Mouse (Mus musculus): ENCODE data around the gene Jaml. TPM values are rescaled to one million over a fixed set of nuclear protein-coding genes. Genes with fewer than 3 reads are reported as not detected.
"Not testable (repeated sequence)": the region's sequence is repeated elsewhere in the genome, so short reads cannot be mapped to it uniquely, and the experiment has no call there.

The Jaml gene
- polyA plus RNA-seq (2015; fragmentation: Nextera tagmentation; extraction: Ambion mirVana): 0.41 and 0.87 TPM in 2 replicates

DNA sequence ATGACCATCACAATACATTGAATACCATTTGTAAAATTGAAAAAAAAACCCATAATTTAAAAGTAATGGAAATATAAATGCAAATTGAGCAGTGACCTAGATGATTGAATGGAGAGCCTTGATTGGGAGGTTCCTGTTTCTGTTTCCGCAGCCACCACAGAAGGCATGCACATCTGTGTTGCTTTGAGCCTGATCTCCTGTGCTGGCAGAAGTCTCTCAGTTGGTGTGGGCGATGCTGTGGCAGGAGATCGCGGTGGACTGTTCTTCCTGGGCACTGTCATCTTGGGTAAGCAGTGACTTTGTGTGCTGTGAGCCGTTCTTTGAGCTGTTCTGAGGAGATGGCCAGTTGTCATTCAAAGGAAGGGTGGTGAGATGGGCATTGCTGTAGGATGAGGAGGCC is at the start of gene Jaml:
Gene Jaml (plus strand): TSS at position 173 of the 400 bp plus-strand sequence.
- Histone ChIP-seq H3K4me2 (ENCODE audit: low read depth, low read length) (no peak within 1 kb of the TSS), H3K27ac (ENCODE audit: low read length) (no peak within 1 kb of the TSS), H3K4me1 (ENCODE audit: control insufficient read depth, insufficient read depth, low read length) (no peaks in the 10 kb centered on the region), H3K27me3 (ENCODE audit: control insufficient read depth, insufficient read depth, low read length) (peaks cover 3% of the 10 kb centered on the region; the same call in 1 of the 2 replicates), H3K9ac (ENCODE audit: low read length) (no peak within 1 kb of the TSS), H3K9me3 (replicated peaks; ENCODE audit: control insufficient read depth, low read length) (no peaks in the 10 kb centered on the region), H3K36me3 (ENCODE audit: control insufficient read depth, insufficient read depth) (no peaks in the 10 kb centered on the region), H3K4me3 (ENCODE audit: low read length) (no peak within 1 kb of the TSS)
- no peak for ATAC-seq (replicated peaks; ENCODE audit: extremely low read depth, insufficient read depth, low FRiP score)
- 77% methylated on average over 5 of the region's 5 CpGs for WGBS

DNA sequence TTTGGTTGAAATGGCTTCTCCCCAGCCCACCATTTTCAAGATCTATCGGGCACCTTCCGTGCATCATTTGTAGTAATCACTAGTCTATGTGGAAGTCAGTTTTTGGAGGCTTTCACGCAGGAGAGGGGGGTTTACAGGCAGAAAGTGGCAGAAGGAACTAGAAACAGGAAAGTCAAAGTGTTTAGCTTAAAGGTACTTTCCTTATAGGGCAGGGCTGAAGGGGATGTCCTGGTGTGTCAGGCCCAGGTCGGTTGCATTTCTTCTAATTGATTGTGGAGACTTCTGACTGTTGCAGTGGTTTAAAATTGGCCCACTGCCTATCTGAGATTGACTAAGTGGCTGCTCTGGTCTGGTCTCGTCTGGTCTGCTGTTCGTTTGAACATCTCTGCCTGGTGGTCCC is 48.6 kb upstream of the Jaml start:
- Histone ChIP-seq H3K9me3 (replicated peaks; ENCODE audit: control insufficient read depth, low read length) (no peaks in the 10 kb centered on the region), H3K9ac (ENCODE audit: low read length) (no peak overlapping the region), H3K4me3 (ENCODE audit: low read length) (no peak overlapping the region), H3K27me3 (ENCODE audit: control insufficient read depth, insufficient read depth, low read length) (peaks cover 12% of the 10 kb centered on the region; the same call in 1 of the 2 replicates), H3K27ac (ENCODE audit: low read length) (no peak overlapping the region), H3K4me2 (ENCODE audit: low read depth, low read length) (no peak overlapping the region), H3K4me1 (ENCODE audit: control insufficient read depth, insufficient read depth, low read length) (no peaks in the 10 kb centered on the region), H3K36me3 (ENCODE audit: control insufficient read depth, insufficient read depth) (no peaks in the 10 kb centered on the region)
- ATAC-seq (replicated peaks; ENCODE audit: extremely low read depth, insufficient read depth, low FRiP score): no peak
- WGBS: 48% methylated on average over 6 of the region's 6 CpGs

DNA sequence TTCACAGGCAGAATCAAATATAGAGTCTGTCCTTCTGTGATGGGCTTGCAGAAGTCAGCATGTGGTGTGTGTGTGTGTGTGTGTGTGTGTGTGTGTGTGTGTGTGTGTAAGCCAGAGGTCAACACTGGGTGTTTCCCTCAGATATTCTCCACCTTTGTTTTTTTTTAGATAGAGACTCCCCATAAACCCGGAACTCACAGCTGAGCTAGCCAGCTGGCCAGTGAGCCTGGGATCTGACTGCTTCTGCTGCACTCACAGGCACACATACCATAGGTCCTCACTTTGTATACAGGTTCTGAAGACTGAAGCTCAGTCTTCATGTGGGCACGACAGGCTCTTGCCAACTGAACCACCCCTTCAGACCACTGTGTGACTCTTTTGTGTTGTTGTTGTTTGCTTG is 46.7 kb upstream of the Jaml start:
- no peak for ATAC-seq (replicated peaks; ENCODE audit: extremely low read depth, insufficient read depth, low FRiP score)
- H3K4me2 ChIP-seq (ENCODE audit: low read depth, low read length): no peak overlapping the region
- no peak overlapping the region for H3K27ac ChIP-seq (ENCODE audit: low read length)
- 44% methylated on average over 2 of the region's 2 CpGs for WGBS
- no peaks in the 10 kb centered on the region for H3K36me3 ChIP-seq (ENCODE audit: control insufficient read depth, insufficient read depth)
- no peak overlapping the region for H3K4me3 ChIP-seq (ENCODE audit: low read length)
- H3K9me3 ChIP-seq (replicated peaks; ENCODE audit: control insufficient read depth, low read length): no peaks in the 10 kb centered on the region
- H3K9ac ChIP-seq (ENCODE audit: low read length): no peak overlapping the region
- peaks cover 12% of the 10 kb centered on the region; the same call in 1 of the 2 replicates for H3K27me3 ChIP-seq (ENCODE audit: control insufficient read depth, insufficient read depth, low read length)
- H3K4me1 ChIP-seq (ENCODE audit: control insufficient read depth, insufficient read depth, low read length): no peaks in the 10 kb centered on the region

DNA sequence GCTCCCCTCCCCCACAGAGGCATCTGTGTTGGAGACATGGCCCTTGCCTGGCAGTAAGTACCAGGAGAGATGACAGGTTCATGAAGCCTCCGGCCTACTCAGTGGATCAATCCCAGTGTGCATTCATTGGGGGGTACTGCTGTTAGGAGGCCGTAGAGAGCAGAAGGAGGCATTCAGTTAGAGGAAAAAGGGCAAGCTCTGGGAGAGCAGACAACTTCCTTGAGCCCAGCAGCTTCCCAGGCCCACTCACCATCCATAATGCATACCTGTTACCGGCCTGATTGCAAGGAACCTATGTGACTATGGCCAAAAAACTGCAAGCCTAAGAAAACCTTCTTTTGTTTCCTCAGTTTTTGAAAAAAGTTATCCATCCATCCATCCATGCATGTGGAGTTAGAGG is 44.5 kb upstream of the Jaml start:
- Histone ChIP-seq H3K36me3 (ENCODE audit: control insufficient read depth, insufficient read depth) (no peaks in the 10 kb centered on the region), H3K27ac (ENCODE audit: low read length) (no peak overlapping the region), H3K4me1 (ENCODE audit: control insufficient read depth, insufficient read depth, low read length) (no peaks in the 10 kb centered on the region), H3K4me2 (ENCODE audit: low read depth, low read length) (no peak overlapping the region), H3K9ac (ENCODE audit: low read length) (no peak overlapping the region), H3K9me3 (replicated peaks; ENCODE audit: control insufficient read depth, low read length) (no peaks in the 10 kb centered on the region), H3K27me3 (ENCODE audit: control insufficient read depth, insufficient read depth, low read length) (peaks cover 20% of the 10 kb centered on the region), H3K4me3 (ENCODE audit: low read length) (no peak overlapping the region)
- ATAC-seq (replicated peaks; ENCODE audit: extremely low read depth, insufficient read depth, low FRiP score): no peak
- WGBS: 73% methylated on average over 3 of the region's 3 CpGs

DNA sequence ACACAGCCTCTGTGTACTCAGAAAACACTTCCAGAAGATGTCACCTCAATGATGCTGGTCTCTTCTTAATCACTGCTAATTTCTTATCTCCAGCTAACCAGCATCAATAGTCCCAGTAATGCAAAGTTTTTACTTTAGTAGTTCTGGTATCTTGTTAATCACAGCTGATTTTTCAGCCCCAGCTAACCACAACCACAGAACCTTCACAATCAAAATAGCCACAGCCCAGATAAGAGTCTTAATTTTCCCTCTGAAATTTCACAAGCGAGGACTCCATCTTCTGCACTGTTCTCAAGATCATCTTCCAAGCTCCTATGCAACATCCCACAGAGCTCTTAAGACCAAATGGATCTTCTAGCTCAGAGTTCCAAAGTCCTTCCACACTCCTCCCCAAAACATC is 41.2 kb upstream of the Jaml start:
- H3K4me1 ChIP-seq (ENCODE audit: control insufficient read depth, insufficient read depth, low read length); H3K9me3 ChIP-seq (replicated peaks; ENCODE audit: control insufficient read depth, low read length); H3K36me3 ChIP-seq (ENCODE audit: control insufficient read depth, insufficient read depth); H3K4me3 ChIP-seq (ENCODE audit: low read length); H3K9ac ChIP-seq (ENCODE audit: low read length); H3K27ac ChIP-seq (ENCODE audit: low read length); ATAC-seq (replicated peaks; ENCODE audit: extremely low read depth, insufficient read depth, low FRiP score); H3K4me2 ChIP-seq (ENCODE audit: low read depth, low read length): not testable (repeated sequence)
- 80% methylated on average over 1 of the region's 1 CpGs for WGBS
- H3K27me3 ChIP-seq (ENCODE audit: control insufficient read depth, insufficient read depth, low read length): peaks cover 37% of the 10 kb centered on the region

DNA sequence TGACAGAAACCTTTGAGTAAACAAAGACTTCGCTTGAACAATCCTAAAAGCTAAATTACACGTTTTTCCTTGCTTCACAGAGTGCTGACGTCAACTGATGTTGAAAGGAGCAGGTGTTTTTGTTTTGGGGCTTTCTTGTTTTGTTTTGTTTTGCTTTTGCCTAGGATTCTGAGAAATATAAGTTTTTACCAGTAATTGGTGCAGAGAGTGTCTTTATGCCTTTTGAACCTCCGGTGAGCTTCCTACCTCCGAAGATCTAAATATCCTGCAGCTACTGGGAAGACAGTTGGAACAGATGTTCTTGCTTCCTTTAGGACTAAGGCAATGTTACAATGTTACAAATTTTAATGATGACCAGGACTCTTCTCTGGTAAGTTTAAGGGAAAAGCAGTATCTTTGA is 39.5 kb upstream of the Jaml start, which contains the start of gene Mpzl2:
Gene Mpzl2 (plus strand): TSS at position 301 of the 400 bp plus-strand sequence.
- H3K4me3 ChIP-seq (ENCODE audit: low read length): peak within 1 kb of the TSS; percentile 10; the same call in 1 of the 2 replicates
- no peak within 1 kb of the TSS for H3K9ac ChIP-seq (ENCODE audit: low read length)

DNA sequence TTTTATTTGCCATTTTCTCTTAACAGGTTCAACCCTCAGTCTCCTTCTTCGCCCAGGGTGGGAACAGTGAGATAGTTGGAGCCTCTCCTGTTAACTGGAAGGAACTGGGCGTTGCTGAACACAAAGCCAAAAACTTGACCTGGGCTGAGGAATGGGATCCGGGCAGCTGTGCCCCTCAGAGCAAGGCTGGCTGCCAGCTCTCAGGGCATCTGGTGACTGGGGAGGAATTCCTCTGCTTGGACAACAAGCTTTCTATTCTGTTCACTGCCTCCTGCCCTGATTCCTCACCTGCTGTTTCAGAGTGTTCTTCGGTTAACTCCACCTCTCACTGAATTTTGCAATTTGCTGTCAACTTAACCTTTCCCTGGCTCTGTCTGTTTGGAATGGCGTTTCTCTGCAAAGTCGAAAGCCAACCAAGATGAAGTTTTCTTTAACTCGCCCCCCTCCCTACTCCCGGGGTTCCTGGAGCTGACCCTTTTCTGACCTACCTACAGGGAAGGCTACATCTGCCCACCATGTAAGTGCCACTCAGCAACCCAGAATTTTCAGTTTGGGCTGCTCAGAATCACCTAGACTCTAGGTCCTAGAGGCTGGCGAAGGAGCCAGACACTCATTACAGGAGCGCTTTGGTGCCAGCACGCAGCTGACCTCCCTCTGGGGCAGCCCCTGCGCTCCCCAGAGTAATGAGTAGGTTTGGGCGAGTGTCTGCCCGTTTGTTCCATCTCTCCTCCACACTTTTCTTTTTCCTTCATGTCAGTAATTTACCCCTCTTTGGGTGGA is 38.7 kb upstream of the Jaml start:
- H3K27me3 ChIP-seq (ENCODE audit: control insufficient read depth, insufficient read depth, low read length): peaks cover 48% of the 10 kb centered on the region
- no peak for ATAC-seq (replicated peaks; ENCODE audit: extremely low read depth, insufficient read depth, low FRiP score)
- peak overlapping the region; percentile 10; the same call in 1 of the 2 replicates for H3K4me3 ChIP-seq (ENCODE audit: low read length)

More for the DNA sequence above, 39.5 kb upstream of the Jaml start, which contains the start of gene Mpzl2:
- H3K9me3 ChIP-seq (replicated peaks; ENCODE audit: control insufficient read depth, low read length): no peaks in the 10 kb centered on the region
- H3K27me3 ChIP-seq (ENCODE audit: control insufficient read depth, insufficient read depth, low read length): peaks cover 47% of the 10 kb centered on the region
- ATAC-seq (replicated peaks; ENCODE audit: extremely low read depth, insufficient read depth, low FRiP score): no peak
- H3K4me1 ChIP-seq (ENCODE audit: control insufficient read depth, insufficient read depth, low read length): peaks cover 10% of the 10 kb centered on the region
- WGBS: 54% methylated on average over 5 of the region's 5 CpGs
- peak within 1 kb of the TSS; percentile 27; the same call in 1 of the 2 replicates for H3K4me2 ChIP-seq (ENCODE audit: low read depth, low read length)
- no peaks in the 10 kb centered on the region for H3K36me3 ChIP-seq (ENCODE audit: control insufficient read depth, insufficient read depth)
- H3K27ac ChIP-seq (ENCODE audit: low read length): peak within 1 kb of the TSS; percentile 29; the same call in 1 of the 2 replicates

DNA sequence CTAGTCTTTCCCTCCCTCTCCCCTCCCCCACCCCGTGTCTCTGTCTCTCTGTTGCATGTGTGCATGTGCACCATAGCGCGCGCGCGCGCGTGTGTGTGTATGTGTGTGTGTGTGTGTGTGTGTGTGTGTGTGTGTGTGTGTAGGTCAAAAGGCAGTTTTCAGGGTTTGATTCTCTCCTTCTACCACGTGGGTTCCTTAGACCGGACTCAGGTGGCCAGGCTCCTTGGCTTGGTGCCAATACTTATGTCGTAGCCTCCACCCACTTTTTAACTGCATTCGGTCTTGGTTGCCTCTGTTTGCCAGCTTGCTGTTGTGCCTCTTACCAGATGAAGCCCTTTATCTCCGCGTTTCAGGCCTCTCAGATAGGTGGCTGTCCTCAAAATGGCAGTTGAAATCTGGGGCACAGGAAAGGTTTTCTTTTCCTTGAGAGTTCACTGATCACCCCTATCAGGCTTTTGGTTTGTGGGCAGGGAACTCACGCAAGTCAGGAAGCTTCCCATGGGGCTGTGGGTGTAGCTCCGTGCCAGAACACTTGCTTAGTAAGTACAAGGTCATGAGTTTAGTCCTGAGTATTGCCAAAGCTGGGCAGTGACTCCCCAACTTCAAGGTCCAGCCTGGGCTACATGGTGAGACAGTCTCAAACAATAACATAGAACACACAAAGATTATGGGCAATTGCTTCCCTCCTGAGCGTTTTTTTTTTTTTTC is 37.7 kb upstream of the Jaml start:
- no peaks in the 10 kb centered on the region for H3K9me3 ChIP-seq (replicated peaks; ENCODE audit: control insufficient read depth, low read length)
- no peak overlapping the region for H3K9ac ChIP-seq (ENCODE audit: low read length)
- H3K27me3 ChIP-seq (ENCODE audit: control insufficient read depth, insufficient read depth, low read length): peaks cover 48% of the 10 kb centered on the region
- H3K4me2 ChIP-seq (ENCODE audit: low read depth, low read length): peak overlapping the region; percentile 27
- H3K36me3 ChIP-seq (ENCODE audit: control insufficient read depth, insufficient read depth): no peaks in the 10 kb centered on the region
- peaks cover 10% of the 10 kb centered on the region for H3K4me1 ChIP-seq (ENCODE audit: control insufficient read depth, insufficient read depth, low read length)
- no peak for ATAC-seq (replicated peaks; ENCODE audit: extremely low read depth, insufficient read depth, low FRiP score)
- peak overlapping the region; percentile 10; the same call in 1 of the 2 replicates for H3K4me3 ChIP-seq (ENCODE audit: low read length)
- 26% methylated on average over 17 of the region's 17 CpGs for WGBS
- no peak overlapping the region for H3K27ac ChIP-seq (ENCODE audit: low read length)

More for the DNA sequence above, 38.7 kb upstream of the Jaml start:
- H3K27ac ChIP-seq (ENCODE audit: low read length): peak overlapping the region; percentile 29; the same call in 1 of the 2 replicates
- H3K9ac ChIP-seq (ENCODE audit: low read length): no peak overlapping the region
- peaks cover 10% of the 10 kb centered on the region for H3K4me1 ChIP-seq (ENCODE audit: control insufficient read depth, insufficient read depth, low read length)
- no peaks in the 10 kb centered on the region for H3K9me3 ChIP-seq (replicated peaks; ENCODE audit: control insufficient read depth, low read length)
- H3K4me2 ChIP-seq (ENCODE audit: low read depth, low read length): peak overlapping the region; percentile 27; the same call in 1 of the 2 replicates
- H3K36me3 ChIP-seq (ENCODE audit: control insufficient read depth, insufficient read depth): no peaks in the 10 kb centered on the region
- 16% methylated on average over 14 of the region's 14 CpGs for WGBS
